Mouse (Mus musculus): ENCODE measurements at regions not wholly inside any gene's neighbourhood (a gene's known extent, or its start where the extent isn't known, plus 50 kb on each side); places are given as distances from the start of the nearest gene placed in this dataset.

GRCm38 (mm10) chr14:89242159-89242558 lies 771.0 kb upstream of the Pcdh20 start:
- TF ChIP-seq CTCF (IDR thresholded peaks at IDR 0.05): no peak
- no peak for TF ChIP-seq EP300 (IDR thresholded peaks at IDR 0.05)
